Mouse (Mus musculus) v-Abl transformed pro-B cells (cell line): ENCODE measurements around the gene 1110051M20Rik.

Experiments
- in situ Hi-C, 2 experiments: fragments of 400-800 bp; cut with MboI; formaldehyde crosslinking; loops; one replicate each; pipeline ENCODE4 v1.15.1; 2025; ENCODE audit not compliant: unreplicated experiment in 2 of 2

1110051M20Rik gene

DNA sequence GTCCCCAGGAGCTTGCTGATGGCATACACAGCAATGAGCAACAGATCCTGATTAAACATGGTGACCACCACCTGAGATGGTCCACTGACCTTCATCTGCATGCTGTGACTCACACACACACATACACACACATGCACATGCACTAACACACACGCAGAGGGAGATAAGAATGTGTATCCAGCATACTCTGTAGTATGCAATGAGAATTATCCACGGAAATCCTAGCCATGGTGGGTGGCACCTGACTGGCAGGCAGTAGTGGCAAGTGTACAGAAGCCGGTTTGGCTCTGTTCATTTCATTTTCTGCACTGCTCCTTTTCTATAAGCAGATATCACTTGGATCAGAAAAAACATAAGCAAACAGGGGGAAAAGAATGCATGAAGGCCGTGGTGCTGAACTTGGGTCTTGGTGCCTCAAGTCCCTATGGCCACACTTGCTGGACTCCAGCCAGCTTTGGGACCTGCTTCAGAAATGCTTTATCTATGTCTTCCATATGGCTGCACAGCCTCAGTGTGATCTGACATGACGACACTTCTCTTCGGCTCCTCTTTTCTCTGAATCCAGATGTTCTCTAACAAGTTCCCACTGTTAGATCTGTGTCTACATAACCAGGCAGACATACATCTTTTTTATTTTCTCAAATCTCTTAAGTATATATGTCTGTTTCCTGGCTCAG, 89.6 kb downstream of the 1110051M20Rik start:
- in situ Hi-C loops: no loop called here

- in situ Hi-C loops: no loop called here
These were observed 90.7 kb downstream of the 1110051M20Rik start for GRCm38 (mm10) chr2:91353854-91354253.

DNA sequence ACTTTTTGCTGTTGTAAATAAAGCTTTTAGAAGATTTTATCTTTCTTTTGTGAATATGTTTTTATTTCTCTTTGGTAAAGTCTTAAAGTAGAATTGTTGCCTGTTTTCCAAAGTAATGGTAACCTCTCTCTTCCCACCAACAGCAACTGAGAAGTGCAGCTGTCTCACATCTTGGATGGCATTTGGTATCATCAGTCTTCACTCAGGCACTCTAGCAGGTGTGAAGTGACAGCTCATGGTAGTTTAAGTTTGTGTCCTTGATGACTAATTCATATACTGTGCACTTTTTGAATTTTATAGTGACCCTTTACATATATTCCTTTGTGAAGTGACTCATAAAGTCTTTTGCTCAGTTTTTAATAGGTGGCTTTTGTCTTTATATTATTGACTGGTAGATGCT, 92.7 kb downstream of the 1110051M20Rik start:
- in situ Hi-C loops: no loop called here

GRCm38 (mm10) chr2:91349974-91350457, 94.5 kb downstream of the 1110051M20Rik start:
- in situ Hi-C loops: no loop called here

GRCm38 (mm10) chr2:91348936-91349335, 95.6 kb downstream of the 1110051M20Rik start:
- in situ Hi-C loops: no loop called here

DNA sequence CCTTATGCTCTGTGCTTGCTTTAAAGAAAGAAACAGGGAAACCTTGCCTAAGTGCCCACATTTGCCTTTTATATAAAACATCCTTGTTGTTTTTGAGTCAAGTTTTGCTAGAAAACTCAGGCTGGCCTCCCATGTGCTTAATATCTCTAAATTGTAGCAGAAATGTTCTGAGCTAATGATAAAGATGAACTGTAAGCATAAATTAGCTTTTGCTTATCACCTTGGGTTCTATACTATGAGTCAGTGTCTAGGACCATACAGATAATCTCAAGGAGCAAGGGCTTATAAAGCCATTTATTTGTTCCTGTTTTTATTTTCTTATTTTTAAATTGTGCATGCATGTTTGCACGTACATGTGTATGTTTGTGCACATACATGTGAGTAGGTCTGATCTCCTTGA, 98.9 kb downstream of the 1110051M20Rik start:
- in situ Hi-C loops: no loop called here

DNA sequence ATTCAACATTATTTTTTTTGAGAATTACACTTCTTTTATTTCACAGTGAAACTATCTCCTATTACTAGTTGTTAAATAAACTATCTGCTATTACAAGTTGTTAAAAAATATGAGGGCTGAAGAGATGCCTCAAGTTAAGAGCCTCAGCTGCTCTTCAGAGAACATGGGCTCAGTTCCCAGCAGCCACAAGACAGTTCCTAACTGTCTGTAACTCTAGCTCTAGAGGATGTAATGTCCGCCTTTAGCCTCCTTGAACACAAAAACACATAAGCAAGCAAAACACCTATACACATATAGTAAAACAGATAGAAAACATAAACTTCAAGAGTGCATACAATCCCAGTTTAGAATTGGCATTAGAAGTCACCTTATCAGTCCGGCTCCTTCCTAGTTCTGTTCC, 104.9 kb downstream of the 1110051M20Rik start:
- in situ Hi-C loops: no loop called here

DNA sequence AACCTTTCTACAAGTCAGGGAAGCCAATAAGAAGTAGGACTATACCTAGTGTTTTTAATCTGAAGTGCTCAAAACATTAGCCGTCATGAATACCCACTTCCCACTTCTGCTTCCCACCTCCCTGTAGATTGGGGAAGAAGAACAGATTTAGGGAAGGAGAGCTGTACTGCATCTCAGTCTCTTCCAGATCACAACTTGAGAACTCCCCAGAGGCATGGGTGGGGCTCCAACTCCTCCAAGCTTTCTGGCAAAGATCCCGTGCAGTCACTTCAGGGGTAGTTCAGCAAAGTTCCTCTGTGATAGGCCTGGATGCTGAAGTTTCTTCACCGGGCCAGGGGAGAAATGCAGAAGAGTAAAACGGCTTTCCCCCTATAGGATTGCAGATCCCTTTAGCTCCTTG, 109.4 kb downstream of the 1110051M20Rik start:
- in situ Hi-C loops: no loop called here

GRCm38 (mm10) chr2:91331051-91331843, 113.3 kb downstream of the 1110051M20Rik start:
- in situ Hi-C loops: no loop called here

- in situ Hi-C loops: no loop called here
These were observed 114.3 kb downstream of the 1110051M20Rik start for GRCm38 (mm10) chr2:91329996-91330738.

GRCm38 (mm10) chr2:91328729-91329125, 115.8 kb downstream of the 1110051M20Rik start:
- in situ Hi-C loops: no loop called here

GRCm38 (mm10) chr2:91327968-91328728, 116.4 kb downstream of the 1110051M20Rik start:
- in situ Hi-C loops: no loop called here

- in situ Hi-C loops: no loop called here
These were observed 117.7 kb downstream of the 1110051M20Rik start for GRCm38 (mm10) chr2:91326746-91327350.

DNA sequence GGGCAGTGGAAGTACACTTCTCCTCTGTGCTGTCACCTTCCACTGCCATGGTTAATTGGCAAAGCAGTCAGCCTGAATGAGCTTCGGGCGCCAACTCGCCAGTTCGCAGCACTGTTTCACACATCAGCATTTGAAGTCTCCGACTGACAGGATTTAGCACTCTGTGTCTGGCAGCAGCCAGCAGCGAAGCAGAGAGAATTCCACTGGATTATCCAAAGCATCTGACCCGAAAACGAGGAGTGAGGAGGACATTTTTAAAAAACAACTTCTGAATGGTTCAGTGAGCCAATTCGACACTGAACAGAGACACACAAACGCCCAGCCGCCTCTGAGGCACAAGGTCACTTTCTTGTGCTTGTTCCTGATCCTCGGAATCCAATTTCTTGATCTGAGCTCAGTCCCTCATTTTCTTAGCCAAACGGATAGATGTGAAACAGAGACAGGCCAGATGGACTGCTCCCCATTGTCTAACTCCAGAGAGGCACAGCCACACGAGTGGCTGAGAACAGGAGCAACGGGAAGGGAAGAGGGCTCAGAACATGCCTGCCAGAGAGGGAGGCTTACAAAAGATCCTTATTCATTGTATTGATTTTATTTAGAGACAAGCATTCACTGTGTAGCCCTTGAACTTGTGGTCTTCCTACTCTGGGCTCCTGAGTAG, 119.6 kb downstream of the 1110051M20Rik start:
- in situ Hi-C loops: no loop called here

DNA sequence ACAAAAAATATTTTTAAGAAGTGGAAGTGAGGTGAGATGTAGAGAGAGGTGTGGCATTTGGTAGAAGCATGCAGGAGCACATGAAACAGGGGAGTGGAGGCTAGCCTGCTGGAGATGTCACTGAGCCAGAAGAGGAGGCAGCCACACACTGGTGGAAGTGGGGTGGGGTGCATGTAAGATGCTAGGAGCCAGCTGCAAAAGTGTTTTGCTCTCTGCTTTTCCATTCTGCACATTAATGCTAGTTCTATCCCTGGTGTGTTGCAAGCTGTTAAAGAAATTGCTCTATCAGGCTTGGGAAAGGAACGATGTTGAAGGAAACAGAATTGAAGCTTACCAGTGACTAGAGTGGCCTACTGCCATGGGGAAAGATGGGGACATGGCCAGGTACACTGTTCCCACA, 120.2 kb downstream of the 1110051M20Rik start:
- in situ Hi-C loops: no loop called here

GRCm38 (mm10) chr2:91322490-91322889, 122.0 kb downstream of the 1110051M20Rik start:
- in situ Hi-C loops: no loop called here

GRCm38 (mm10) chr2:91321923-91322322, 122.6 kb downstream of the 1110051M20Rik start:
- in situ Hi-C loops: no loop called here

DNA sequence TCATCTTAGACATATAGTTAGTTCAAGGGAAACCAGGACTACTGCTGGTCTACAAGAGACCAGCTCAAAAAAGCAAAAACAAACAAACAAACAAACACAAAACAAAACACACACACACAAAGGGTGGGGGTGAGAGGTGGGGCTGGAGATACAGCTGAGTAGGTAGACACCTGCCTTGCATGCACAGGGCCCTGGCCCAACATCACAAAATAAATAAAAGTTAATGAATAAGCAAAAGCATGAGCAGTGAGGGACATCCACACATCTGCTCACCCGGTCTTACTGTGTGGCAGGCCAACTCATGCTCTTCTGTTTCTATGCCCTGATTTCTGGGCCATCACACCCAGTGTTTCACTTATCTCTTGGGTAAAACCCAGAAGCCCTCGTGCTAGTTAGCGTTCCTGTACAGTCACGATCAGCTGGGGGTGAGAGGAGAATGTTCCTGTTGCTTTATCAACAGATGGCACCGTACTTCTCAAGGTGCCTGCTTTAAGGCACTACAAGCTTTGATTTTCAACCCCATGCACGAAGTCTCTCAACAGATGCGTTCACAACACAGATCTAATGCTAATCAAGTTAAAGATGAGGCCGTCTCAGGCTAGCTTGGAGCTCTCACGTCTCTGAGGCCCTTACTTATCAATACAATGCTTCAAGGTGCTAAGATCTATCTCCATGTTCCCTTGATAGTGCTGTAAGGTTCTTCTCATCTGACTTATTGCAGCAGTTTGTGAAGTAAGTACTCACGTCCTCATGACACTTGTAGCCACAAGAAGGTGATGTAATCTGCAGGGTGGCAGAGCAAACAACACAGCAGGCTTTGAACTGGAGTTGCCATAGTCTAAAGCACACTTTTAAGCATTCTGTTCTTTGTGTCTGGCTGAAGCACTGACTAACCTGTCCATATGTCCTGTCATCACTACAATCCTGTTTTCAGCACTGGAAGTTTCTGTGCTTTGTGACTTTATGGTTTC, 123.7 kb downstream of the 1110051M20Rik start:
- in situ Hi-C loops: no loop called here
